In genomic region chr12:84864801-84865200, GRCm38 (mm10) we compare ENCODE assay signal across 23 mouse cellular contexts. TPM values are rescaled to one million over a fixed set of nuclear protein-coding genes. Genes with fewer than 3 reads are reported as not detected.
DNase-seq lines count a peak whose midpoint lies in the region; ATAC-seq and TF ChIP-seq lines count a peak whose summit lies in the region.
"Had no signal": no experiment of that assay in that cellular context is flagged by ENCODE, and none has a peak within 500 bp of the region (broad histone marks: within the 10 kb centered on the region; RNA-seq: fewer than 3 reads in every experiment).

No protein-coding gene starts in this region.

- no peaks in the 10 kb centered on the region for H3K36me3 ChIP-seq in lung, embryonic 16.5 days (ENCODE audit: control insufficient read depth, insufficient read depth, low read length)
- H3K36me3 ChIP-seq in C2C12 (ENCODE audit: control insufficient read depth, insufficient read depth), result peaks cover 60% of the 10 kb centered on the region
- H3K36me3 ChIP-seq in hindbrain, embryonic 14.5 days (replicated peaks; ENCODE audit: control insufficient read depth, insufficient read depth), result no peaks in the 10 kb centered on the region
- H3K36me3 ChIP-seq: embryonic facial prominence, embryonic 10.5 days; forebrain, embryonic 12.5 days; heart, embryonic 13.5 days; hindbrain, embryonic 13.5 days; kidney, embryonic 15.5 days; limb, embryonic 12.5 days; midbrain, embryonic 13.5 days; neural tube, embryonic 15.5 days had no signal

- H3K27me3 ChIP-seq in lung, embryonic 16.5 days (ENCODE audit: control insufficient read depth, insufficient read depth, low read depth, low read length), result no peaks in the 10 kb centered on the region
- H3K27me3 ChIP-seq in C2C12 (ENCODE audit: control insufficient read depth, insufficient read depth, insufficient read length), result no peaks in the 10 kb centered on the region
- H3K27me3 ChIP-seq in hindbrain, embryonic 14.5 days (ENCODE audit: control insufficient read depth, insufficient read depth, low read length), result no peaks in the 10 kb centered on the region
- H3K27me3 ChIP-seq: forebrain, embryonic 12.5 days; hindbrain, embryonic 13.5 days; kidney, embryonic 15.5 days; midbrain, embryonic 13.5 days; neural tube, embryonic 15.5 days had no signal

- no peak for TF ChIP-seq CTCF in C2C12 (IDR thresholded peaks at IDR 0.05; ENCODE audit: control insufficient read depth, insufficient read depth, insufficient read length)

- H3K27ac ChIP-seq in lung, embryonic 16.5 days (ENCODE audit: low read length), result no peak overlapping the region
- no peak overlapping the region for H3K27ac ChIP-seq in hindbrain, embryonic 14.5 days
- H3K27ac ChIP-seq: embryonic facial prominence, embryonic 10.5 days; forebrain, embryonic 12.5 days; heart, embryonic 13.5 days; hindbrain, embryonic 13.5 days; kidney, embryonic 15.5 days; limb, embryonic 12.5 days; liver, embryonic 14.5 days; midbrain, embryonic 13.5 days; neural tube, embryonic 15.5 days had no signal

- peaks cover 12% of the 10 kb centered on the region for H3K79me3 ChIP-seq in C2C12 (ENCODE audit: low read depth)

- no peak for DNase-seq in lung, postnatal 14 days
- peak; percentile 29 for DNase-seq in 3134 (ENCODE audit: extremely low read depth, insufficient read length, low spot score)
- DNase-seq in adrenal gland, postnatal 14 days, result peak; percentile 54
- no peak for DNase-seq in frontal cortex, adult 2 months (ENCODE audit: extremely low spot score in 1 of 2, low spot score in 1 of 2)
- no peak for DNase-seq in retina, embryonic 14.5 days (ENCODE audit: low spot score)
- no peak for DNase-seq in hindbrain, embryonic 14.5 days (ENCODE audit: low spot score)
- DNase-seq: cerebellum, adult 2 months; cerebellum, postnatal 36 days; gastrocnemius, postnatal 14 days; heart, adult 18-20 months; right cerebral cortex, adult 18-20 months had no signal

- H3K9ac ChIP-seq in lung, embryonic 16.5 days (ENCODE audit: low read length), result 0 out of 2 replicates have a peak overlapping the region, but pooled peaks have one; percentile 15
- no peak overlapping the region for H3K9ac ChIP-seq in hindbrain, embryonic 14.5 days
- H3K9ac ChIP-seq: forebrain, embryonic 12.5 days; heart, embryonic 13.5 days; hindbrain, embryonic 13.5 days; kidney, embryonic 15.5 days; limb, embryonic 12.5 days; liver, embryonic 14.5 days; midbrain, embryonic 13.5 days; neural tube, embryonic 15.5 days had no signal

- H3K4me2 ChIP-seq in lung, embryonic 16.5 days (ENCODE audit: low read depth, low read length), result no peak overlapping the region
- H3K4me2 ChIP-seq in hindbrain, embryonic 14.5 days (replicated peaks), result no peak overlapping the region
- H3K4me2 ChIP-seq: forebrain, embryonic 12.5 days; heart, embryonic 13.5 days; hindbrain, embryonic 13.5 days; kidney, embryonic 15.5 days; midbrain, embryonic 13.5 days; neural tube, embryonic 15.5 days had no signal

- H3K9me3 ChIP-seq in lung, embryonic 16.5 days (ENCODE audit: control insufficient read depth, low read length), result no peaks in the 10 kb centered on the region
- no peaks in the 10 kb centered on the region for H3K9me3 ChIP-seq in hindbrain, embryonic 14.5 days (ENCODE audit: control insufficient read depth, low read length)
- H3K9me3 ChIP-seq: embryonic facial prominence, embryonic 10.5 days; forebrain, embryonic 12.5 days; heart, embryonic 13.5 days; hindbrain, embryonic 13.5 days; kidney, embryonic 15.5 days; limb, embryonic 12.5 days; midbrain, embryonic 13.5 days; neural tube, embryonic 15.5 days had no signal

- no peak overlapping the region for H3K4me3 ChIP-seq in lung, embryonic 16.5 days (ENCODE audit: low read length)
- H3K4me3 ChIP-seq in C2C12 (ENCODE audit: insufficient read depth, poor library complexity, severe bottlenecking), result no peak overlapping the region
- H3K4me3 ChIP-seq in hindbrain, embryonic 14.5 days (replicated peaks; ENCODE audit: low read length), result no peak overlapping the region
- H3K4me3 ChIP-seq: embryonic facial prominence, embryonic 10.5 days; forebrain, embryonic 12.5 days; heart, embryonic 13.5 days; hindbrain, embryonic 13.5 days; kidney, embryonic 15.5 days; limb, embryonic 12.5 days; midbrain, embryonic 13.5 days; neural tube, embryonic 15.5 days had no signal

- WGBS in lung, embryonic 16.5 days, result 38% methylated on average over 7 of the region's 7 CpGs
- WGBS in hindbrain, embryonic 14.5 days, result 79% methylated on average over 7 of the region's 7 CpGs

- H3K4me1 ChIP-seq in lung, embryonic 16.5 days (replicated peaks; ENCODE audit: control insufficient read depth, insufficient read depth, low read length), result peaks cover 5% of the 10 kb centered on the region; the same call in 1 of the 2 replicates
- H3K4me1 ChIP-seq in hindbrain, embryonic 14.5 days (replicated peaks; ENCODE audit: control insufficient read depth, insufficient read depth, low read length), result no peaks in the 10 kb centered on the region
- H3K4me1 ChIP-seq: forebrain, embryonic 12.5 days; heart, embryonic 13.5 days; midbrain, embryonic 13.5 days; neural tube, embryonic 15.5 days had no signal

- no peak; the same call in 1 of the 2 replicates for ATAC-seq in lung, embryonic 16.5 days (ENCODE audit: low read depth)
- no peak for ATAC-seq in hindbrain, embryonic 14.5 days (ENCODE audit: low FRiP score)
- ATAC-seq: CD4-positive, CD25-positive, alpha-beta regulatory T cell, adult 4 months; midbrain, embryonic 13.5 days had no signal

- peaks cover 81% of the 10 kb centered on the region for H3K79me2 ChIP-seq in C2C12 (ENCODE audit: control insufficient read depth, insufficient read depth)

- peak overlapping the region; percentile 37 for H3ac ChIP-seq in C2C12 (ENCODE audit: control insufficient read depth, insufficient read length, low read depth)

TF ChIP-seq in C2C12, 6 proteins besides CTCF, POLR2A, EP300 and RAD21:
- TF ChIP-seq FOSL1 (IDR thresholded peaks at IDR 0.05; ENCODE audit: insufficient read depth, low read length, poor library complexity, severe bottlenecking), result no peak
- TF ChIP-seq MYOG (IDR thresholded peaks at IDR 0.05; ENCODE audit: control insufficient read depth, extremely low read depth, insufficient read length), result no peak
- no peak for TF ChIP-seq MYOD1 (IDR thresholded peaks at IDR 0.05; ENCODE audit: control insufficient read depth, insufficient read length, low read depth)
- TF ChIP-seq MAX (IDR thresholded peaks at IDR 0.05), result peak; percentile 58

RNA-seq across cellular contexts. Expression of gene Ltbp2, which starts 11.5 kb away (rescaled TPM):
- 18.6 and 19.8 TPM in 2 replicates for polyA plus RNA-seq in lung, embryonic 16.5 days (2015; fragmentation: Nextera tagmentation; extraction: Ambion mirVana)
- polyA plus RNA-seq in C2C12 (2012; fragmentation: generic; extraction: Trizol), result 49.5 TPM
- total RNA-seq in adrenal gland, postnatal 14 days (2021), result 11.9 and 12.4 TPM in 2 replicates
- 2.3 and 3.8 TPM in 2 replicates for polyA plus RNA-seq in frontal cortex, adult 2 months (2012; rRNA removed)
- 0.07 and 0.14 TPM in 2 replicates for polyA plus RNA-seq in hindbrain, embryonic 14.5 days (2014; fragmentation: Nextera tagmentation; extraction: Ambion mirVana)
- polyA plus RNA-seq: CD4-positive, CD25-positive, alpha-beta regulatory T cell, adult 4 months had no signal

Comparison
In these comparisons a context has a peak if more than half of its experiments do, and no peak if none do; other contexts are left out.
1. DNase-seq: peak in 3134 (single experiment) and adrenal gland, postnatal 14 days (single experiment); none in lung, postnatal 14 days (single experiment), frontal cortex, adult 2 months (0 of 2), retina, embryonic 14.5 days (single experiment) and hindbrain, embryonic 14.5 days (single experiment).